Mouse (Mus musculus): ENCODE measurements around the gene Adamtsl3. TPM values are rescaled to one million over a fixed set of nuclear protein-coding genes. Genes with fewer than 3 reads are reported as not detected.

Adamtsl3 gene
- not detected in 2 replicates for total RNA-seq (2017)

GRCm38 (mm10) chr7:82335211-82336121, at the start of gene Adamtsl3:
Gene Adamtsl3 (plus strand): TSS chr7:82335694.
- ATAC-seq (ENCODE audit: extremely low read depth, insufficient number of reproducible peaks, low FRiP score, poor library complexity, severe bottlenecking), result no peak

DNA sequence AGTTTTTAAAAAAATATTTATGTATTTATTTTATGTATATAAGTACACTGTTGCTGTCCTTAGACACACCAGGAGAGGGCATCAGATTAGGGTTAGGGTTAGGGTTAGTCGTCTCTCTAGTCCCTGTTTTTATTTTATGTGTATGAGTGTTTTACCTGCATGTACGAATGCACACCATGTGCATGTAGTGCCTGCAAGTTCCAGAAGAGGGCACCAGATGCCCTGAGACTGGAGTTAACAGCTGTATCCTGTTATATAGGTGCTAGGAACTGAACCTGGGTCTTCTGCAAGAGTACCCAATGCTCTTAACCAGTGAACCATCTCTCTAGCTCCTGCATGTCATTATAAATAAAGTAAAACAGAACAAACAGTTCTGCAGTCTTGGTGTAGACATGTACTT, 48.3 kb upstream of the Adamtsl3 start:
- ATAC-seq (ENCODE audit: extremely low read depth, insufficient number of reproducible peaks, low FRiP score, poor library complexity, severe bottlenecking), result no peak

- ATAC-seq (ENCODE audit: extremely low read depth, insufficient number of reproducible peaks, low FRiP score, poor library complexity, severe bottlenecking), result no peak
These were observed 42.1 kb upstream of the Adamtsl3 start for GRCm38 (mm10) chr7:82293441-82293840.

DNA sequence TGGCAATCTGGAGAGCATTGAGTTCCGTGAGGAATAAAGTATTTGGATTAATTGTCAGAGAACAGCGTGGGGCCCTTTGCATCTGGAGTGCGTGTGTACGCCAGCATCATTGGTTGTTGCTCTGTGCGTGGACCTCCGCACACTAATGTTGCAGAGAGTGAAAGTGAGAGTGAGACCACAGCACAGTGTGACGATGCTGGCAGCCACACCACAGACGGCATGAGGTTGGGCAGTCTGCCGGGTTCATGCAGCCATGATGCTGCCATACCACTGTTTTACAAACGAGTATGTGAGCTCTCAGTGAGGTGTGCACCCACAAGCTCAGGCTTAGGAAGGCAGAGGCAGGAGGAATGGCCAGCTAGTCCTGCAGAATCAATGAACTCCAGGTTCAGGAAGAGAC, 41.4 kb upstream of the Adamtsl3 start:
- no peak for ATAC-seq (ENCODE audit: extremely low read depth, insufficient number of reproducible peaks, low FRiP score, poor library complexity, severe bottlenecking)

DNA sequence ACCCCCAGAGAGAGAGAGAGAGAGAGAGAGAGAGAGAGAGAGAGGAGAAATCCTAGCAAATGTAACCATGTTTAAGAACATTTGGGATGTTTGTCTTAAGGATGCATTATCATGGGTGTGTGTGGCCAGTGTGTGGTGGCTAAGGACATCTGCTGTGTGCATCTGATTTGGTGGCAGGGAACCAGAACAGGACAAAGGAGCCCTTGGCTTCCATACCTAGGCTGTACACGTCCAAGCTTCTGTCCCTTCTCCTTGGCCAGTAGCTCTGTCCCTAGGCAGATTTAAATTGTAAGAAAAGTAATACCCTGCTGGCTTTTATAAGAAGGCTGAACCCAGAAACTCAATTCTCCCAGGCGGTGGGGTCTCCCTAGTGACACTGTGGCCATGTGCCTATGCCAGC, 40.9 kb upstream of the Adamtsl3 start:
- no peak for ATAC-seq (ENCODE audit: extremely low read depth, insufficient number of reproducible peaks, low FRiP score, poor library complexity, severe bottlenecking)

- ATAC-seq (ENCODE audit: extremely low read depth, insufficient number of reproducible peaks, low FRiP score, poor library complexity, severe bottlenecking), result no peak
These were observed 27.1 kb upstream of the Adamtsl3 start for GRCm38 (mm10) chr7:82308398-82308797.

DNA sequence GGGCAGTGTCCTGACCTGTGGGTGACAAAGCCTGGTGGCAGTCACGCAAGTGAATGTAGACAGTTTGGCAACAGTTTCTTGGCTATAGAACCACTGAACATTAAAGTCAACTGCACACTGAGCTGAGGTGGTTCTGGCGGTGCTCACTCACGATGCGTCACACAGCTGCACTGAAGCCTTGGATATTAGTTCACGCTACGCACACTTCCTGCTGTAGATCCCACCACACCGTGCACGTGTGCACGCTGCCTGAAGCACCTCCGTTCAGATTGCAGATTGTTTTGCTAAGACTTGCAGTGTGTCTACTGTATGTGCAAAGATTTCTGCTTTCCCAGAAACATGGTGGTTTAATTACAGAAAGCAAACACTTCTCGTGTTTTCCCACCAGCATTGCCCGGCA, 17.0 kb upstream of the Adamtsl3 start:
- ATAC-seq (ENCODE audit: extremely low read depth, insufficient number of reproducible peaks, low FRiP score, poor library complexity, severe bottlenecking), result no peak

- no peak for ATAC-seq (ENCODE audit: extremely low read depth, insufficient number of reproducible peaks, low FRiP score, poor library complexity, severe bottlenecking)
These were observed 8.9 kb upstream of the Adamtsl3 start for GRCm38 (mm10) chr7:82326616-82327015.

DNA sequence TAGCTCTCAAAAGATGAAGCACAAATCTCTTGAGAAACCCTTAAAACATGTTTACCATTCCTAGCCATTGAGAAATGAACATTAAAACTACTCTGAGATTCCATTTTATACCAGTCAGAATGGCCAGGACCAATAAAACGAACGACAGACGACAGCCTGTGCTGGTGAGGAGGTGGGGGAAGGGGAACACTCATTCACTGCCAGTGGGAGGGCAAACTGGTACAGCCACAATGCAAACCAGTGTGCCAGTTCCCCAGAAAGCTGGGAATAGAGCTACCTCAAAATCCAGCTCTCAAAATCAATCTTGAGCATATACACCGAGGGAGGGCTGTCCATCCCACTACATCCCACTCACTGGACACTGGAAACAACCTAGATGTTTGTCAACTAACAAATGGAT, 8.3 kb upstream of the Adamtsl3 start:
- no peak for ATAC-seq (ENCODE audit: extremely low read depth, insufficient number of reproducible peaks, low FRiP score, poor library complexity, severe bottlenecking)

- ATAC-seq (ENCODE audit: extremely low read depth, insufficient number of reproducible peaks, low FRiP score, poor library complexity, severe bottlenecking), result no peak
These were observed 7.6 kb upstream of the Adamtsl3 start for GRCm38 (mm10) chr7:82327881-82328280.

GRCm38 (mm10) chr7:82329831-82330230, 5.7 kb upstream of the Adamtsl3 start:
- no peak for ATAC-seq (ENCODE audit: extremely low read depth, insufficient number of reproducible peaks, low FRiP score, poor library complexity, severe bottlenecking)

- no peak for ATAC-seq (ENCODE audit: extremely low read depth, insufficient number of reproducible peaks, low FRiP score, poor library complexity, severe bottlenecking)
These were observed 4.6 kb upstream of the Adamtsl3 start for GRCm38 (mm10) chr7:82330860-82331259.

DNA sequence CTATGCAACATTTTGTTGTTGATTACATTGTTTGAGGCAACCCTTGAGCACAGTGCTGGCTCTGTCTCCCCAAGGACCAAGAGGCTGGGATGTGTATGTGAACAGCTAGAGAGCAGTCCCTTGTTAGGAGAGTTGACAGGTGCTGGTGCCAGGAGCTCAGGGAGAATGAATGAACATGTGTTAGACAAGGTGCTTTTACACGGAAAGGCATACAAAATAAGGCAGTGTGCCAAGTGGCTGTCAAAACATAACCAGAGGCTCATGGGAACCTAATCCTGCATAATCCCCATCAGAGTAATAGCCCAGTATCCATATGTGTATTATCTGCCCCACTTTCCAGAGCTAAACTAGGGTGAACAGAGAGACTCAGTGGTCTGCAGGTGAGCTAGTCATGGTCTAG, 1.5 kb upstream of the Adamtsl3 start:
- ATAC-seq (ENCODE audit: extremely low read depth, insufficient number of reproducible peaks, low FRiP score, poor library complexity, severe bottlenecking), result no peak

DNA sequence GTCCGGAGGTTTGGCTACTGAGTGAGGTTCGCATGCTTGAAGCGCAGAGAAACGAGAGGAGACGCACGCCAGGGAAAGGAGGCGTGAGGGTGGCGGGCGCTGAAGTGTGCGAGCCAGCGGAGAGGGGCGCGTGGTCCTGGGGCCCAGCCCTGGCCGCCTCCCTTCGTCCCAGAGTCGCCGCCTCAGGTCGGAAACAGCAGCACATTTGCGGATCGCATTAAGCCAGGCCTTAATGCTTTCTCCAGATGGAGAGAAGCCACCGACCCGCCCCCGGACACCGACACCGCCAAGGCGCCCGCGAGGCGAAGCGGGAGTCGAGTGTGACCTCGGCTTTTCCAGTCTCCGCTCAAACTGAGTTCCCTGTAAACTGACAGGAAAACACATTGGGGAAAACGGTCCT, 638 bp downstream of the Adamtsl3 start:
- no peak for ATAC-seq (ENCODE audit: extremely low read depth, insufficient number of reproducible peaks, low FRiP score, poor library complexity, severe bottlenecking)

- no peak for ATAC-seq (ENCODE audit: extremely low read depth, insufficient number of reproducible peaks, low FRiP score, poor library complexity, severe bottlenecking)
These were observed 2.6 kb downstream of the Adamtsl3 start for GRCm38 (mm10) chr7:82338121-82338520.

- ATAC-seq (ENCODE audit: extremely low read depth, insufficient number of reproducible peaks, low FRiP score, poor library complexity, severe bottlenecking), result no peak
These were observed 3.0 kb downstream of the Adamtsl3 start for GRCm38 (mm10) chr7:82338532-82338931.

GRCm38 (mm10) chr7:82339214-82339613, 3.7 kb downstream of the Adamtsl3 start:
- no peak for ATAC-seq (ENCODE audit: extremely low read depth, insufficient number of reproducible peaks, low FRiP score, poor library complexity, severe bottlenecking)

DNA sequence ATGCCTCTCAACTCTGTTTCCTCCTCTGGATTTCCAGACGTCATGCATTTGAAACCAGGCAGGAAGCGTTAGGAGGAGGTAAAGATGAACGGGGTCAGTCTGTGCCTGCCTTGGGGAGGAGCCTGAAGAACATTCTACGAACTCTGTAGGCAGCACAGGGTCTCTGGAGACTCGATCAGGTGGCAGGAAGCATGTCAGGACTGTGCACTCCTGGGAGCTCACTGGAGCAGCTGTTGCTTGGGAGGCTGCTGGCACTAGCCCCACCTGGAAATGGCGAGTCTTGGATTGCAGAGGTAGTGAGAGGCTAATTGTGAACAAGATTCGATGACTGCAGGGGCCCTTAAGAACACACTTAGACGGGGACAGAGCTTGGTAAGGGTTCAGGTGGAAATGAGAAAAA, 6.0 kb downstream of the Adamtsl3 start:
- no peak for ATAC-seq (ENCODE audit: extremely low read depth, insufficient number of reproducible peaks, low FRiP score, poor library complexity, severe bottlenecking)

DNA sequence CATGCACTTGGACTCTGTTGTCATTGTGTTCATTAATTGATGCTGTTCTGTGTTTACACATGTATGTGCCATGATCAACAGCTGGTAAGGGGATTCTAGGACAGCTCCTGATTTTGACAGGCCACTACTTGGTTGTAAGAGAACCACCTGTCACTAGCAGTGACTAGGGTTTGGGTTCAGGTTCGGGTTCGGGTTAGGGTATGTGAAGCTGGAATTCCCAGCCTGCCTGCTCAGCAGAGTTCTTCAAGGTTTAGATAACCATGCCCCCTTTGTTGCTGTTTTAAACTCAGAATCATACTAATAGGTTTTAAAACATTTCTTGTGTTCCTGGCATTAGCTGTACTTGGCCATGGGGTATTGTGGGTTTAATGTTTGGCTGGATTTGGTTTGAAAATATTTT, 11.2 kb downstream of the Adamtsl3 start:
- no peak for ATAC-seq (ENCODE audit: extremely low read depth, insufficient number of reproducible peaks, low FRiP score, poor library complexity, severe bottlenecking)

DNA sequence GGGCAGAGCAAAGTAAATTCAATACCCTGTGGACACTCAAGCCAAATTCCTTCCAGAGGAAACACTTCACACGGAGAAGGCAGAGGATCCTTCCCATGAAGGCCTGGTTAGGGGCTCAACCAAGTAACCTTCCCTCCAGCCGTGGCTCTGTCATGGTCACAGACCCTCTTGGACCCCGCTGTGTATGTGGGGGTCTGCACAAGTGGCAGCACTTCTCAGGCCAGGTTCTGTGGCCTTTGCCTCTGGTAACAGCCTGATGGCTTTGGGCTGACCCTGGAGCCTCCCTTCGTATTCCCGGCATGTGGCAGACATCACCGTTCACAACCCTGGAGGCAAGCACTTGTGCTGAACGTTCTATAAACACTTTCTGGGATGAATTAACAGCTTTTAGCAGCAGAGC, 14.3 kb downstream of the Adamtsl3 start:
- no peak for ATAC-seq (ENCODE audit: extremely low read depth, insufficient number of reproducible peaks, low FRiP score, poor library complexity, severe bottlenecking)

DNA sequence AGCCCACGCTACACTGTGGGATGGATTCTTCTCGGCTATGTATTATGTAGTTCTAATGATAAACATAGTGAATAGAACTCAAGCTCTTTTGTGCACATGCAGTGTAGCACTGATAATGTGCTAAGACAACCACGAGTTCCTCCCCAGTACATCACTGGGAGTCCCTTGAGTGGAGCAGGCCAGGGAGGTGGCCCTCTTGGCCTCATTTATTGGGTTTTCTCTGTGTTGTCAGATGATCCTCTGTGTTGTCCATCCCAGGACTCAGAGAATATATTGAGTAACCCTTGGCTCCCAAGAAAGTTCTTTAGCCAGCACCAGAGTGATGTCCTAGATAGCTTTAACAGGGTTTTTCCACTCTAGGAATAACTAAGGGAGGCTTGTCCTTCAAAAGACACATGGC, 14.9 kb downstream of the Adamtsl3 start:
- ATAC-seq (ENCODE audit: extremely low read depth, insufficient number of reproducible peaks, low FRiP score, poor library complexity, severe bottlenecking), result no peak
